Mouse (Mus musculus) thymus, adult 18-20 months (tissue): Measurements from ENCODE around the gene Cyth1.

Experiments
- DNase-seq, 2 experiments: peaks; one replicate each; pipeline ENCODE4 v3.0.0; 2022; ENCODE audit warnings: mixed read lengths in 2 of 2

The Cyth1 gene

DNA sequence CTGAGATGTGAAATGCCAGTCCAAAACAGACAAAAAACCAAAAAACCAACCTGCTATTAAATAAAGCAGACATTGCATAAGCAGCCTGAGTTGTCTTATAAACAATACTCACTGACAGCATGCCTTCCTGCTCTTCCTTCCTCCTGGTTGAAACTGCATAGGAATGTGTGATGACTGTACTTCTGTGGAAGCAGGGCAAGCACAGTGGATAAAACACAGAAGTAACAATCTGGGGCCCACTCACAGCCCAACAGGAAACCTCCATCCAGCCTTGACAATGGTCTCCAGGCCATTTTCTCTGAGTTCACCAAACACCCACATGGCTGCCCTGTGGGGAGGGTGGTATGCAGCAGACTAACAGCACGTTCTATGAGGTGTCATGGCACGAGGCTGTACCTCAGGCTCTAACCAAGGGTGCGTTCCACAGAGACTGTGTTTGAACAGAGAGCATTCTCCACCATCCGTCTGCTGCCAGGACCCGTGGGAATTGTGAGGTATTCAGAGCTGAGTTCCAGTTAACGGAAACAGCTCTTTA lies 26.0 kb downstream of the Cyth1 start:
- no peak for DNase-seq

DNA sequence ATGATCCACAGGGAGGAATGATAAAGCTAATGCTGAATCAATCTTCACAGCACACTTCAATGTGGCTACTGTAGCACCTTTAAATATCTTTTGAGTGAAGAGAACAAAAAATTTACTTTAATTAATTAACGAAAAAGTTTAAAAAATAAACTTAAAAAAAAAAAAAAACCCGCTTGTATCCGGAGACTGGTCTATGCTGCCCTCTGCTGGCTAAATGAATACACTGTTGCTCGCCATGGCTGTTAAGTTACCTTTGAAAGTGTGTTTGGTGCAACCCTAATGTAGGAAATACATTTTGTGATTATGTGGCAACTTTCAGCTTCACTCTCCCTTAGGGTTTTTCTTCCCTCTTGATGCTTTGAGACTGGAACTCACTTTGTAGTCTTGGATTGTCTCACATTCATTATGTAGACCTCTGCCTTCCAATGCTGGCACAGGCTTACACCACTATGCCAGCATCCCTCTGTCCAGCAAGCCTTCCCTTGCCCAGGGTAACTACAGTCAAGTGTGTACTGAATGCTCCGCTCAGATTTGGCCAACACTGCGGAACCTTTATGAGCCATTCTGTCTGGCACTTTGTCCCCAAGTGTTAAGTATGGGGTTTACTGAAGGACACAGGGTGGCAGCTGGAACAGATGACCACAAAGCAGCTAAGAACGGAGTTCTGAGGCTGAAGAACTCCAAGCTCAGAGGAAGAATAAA lies 27.7 kb downstream of the Cyth1 start:
- DNase-seq = no peak

DNA sequence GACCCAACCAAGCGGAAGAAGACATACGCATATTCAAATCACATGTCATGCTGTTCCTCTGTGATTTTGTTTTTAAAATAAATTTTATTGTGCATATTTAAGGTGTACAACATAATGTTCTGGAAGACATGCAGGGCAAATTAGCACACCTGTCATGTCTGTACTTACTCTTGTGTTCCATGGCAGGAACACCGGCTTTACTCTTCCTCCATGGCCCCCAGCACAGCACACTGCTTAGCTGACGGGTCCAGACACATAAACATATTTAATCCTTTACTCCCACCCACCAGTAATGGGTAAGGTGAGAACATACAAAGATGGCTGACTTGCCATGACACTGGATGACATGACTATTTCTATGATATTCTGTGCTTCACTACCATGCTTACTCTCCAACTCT lies 29.3 kb downstream of the Cyth1 start:
- no peak for DNase-seq

DNA sequence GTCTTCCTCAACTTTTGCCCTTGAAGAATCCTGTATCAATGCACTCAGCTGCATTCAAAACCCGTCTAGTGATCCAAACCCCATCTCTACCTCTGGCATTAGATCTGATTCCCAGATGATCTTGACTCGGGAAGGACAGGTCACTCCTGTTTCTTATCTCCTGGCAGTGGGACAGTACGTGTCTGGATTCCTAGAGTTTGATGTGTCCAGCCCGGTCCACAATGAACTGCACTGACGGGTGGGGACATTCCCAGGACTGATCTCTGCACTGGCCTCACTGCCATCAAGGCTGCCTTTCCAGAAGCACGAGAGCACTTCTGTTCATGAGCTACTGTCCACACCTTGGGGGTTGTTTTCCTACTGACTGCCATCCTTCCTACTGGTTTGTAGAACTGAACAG lies 31.9 kb downstream of the Cyth1 start:
- DNase-seq = no peak

DNA sequence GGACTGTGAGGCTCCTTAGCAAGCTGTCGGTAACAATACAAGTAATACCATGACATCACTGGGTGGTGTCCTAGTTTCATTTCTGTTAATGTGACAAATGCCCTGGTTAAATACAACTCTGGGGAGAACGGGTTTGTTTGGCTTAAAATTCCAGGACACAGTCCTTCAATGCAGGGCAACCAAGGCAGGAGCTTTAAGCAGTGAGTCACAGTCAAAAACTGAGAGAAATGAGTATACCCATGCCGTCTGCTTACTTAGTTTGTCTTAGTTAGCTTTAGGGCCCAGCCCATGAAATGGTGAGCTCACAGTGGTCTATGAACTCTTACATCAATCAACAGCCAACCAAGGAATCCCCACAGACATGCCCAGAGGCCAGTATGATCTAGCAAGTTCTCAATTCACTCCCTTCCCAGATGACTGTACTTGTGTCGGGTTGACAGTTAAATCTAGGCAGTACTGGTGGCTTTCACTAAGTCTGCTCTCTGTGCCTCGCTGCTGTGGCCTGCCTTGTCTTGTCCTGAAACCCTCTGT lies 32.4 kb downstream of the Cyth1 start:
- DNase-seq = no peak

DNA sequence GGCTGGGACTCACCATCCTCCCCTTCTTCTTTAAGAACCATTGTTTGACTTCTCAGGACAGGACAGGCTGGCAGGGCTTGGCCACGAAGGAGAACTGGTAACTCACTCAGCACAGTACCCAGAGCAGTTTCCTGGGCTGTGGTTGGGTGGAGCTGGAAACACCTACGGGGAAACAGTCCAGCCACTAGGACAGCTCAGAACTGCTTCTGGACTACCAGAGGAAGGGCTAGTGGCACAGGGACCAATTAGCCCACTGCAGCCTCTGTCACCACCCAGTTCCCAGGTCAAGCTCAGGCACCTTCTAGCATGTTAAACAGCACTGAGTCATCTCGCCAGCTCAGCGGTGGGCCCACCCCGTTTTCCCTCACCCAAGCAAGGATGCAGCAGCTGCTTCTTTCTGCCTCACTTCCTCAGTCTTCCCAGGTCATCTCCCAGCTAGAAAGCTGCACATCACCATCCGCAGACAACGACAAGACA lies 35.7 kb downstream of the Cyth1 start:
- DNase-seq = no peak

DNA sequence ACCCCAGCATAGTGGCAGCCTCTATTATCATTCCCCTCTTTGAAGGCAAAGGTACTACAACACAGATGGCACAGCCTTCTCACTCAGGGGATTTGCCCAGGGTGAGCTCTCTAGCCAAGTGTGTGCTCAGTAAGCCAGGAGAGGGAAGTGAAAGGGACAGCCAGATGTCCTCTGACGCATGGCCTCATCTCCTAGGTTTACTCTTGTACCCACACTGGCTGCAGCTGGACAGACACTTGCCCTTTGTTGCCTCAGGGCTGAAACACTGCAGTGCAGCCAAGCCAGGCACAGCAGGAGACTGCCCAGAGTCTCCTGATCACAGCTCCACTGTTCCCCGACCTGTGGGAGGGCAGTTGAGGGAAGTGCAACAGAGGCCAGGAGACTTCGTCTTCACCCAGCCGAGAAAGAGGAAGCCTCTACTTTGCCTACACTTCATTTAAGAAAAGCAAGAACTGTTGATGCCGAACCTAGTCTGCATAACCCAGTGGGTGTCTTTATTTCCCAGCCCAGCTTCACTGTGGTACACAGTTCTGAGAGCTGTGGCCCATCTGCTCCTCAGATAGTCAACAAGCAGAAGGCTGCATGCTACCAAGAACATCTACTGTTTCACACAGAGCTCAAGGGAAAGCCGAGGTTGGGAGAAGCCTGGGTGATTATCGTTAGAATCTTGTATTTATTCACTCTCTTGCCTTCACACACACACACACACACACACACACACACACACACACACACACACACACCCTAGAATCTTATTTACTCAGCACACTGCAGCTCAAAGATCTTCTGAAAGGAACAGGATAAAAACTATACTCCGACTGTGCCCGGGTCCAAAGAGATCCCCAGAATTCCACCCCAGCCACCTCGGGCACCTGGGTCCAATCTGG lies 36.4 kb downstream of the Cyth1 start:
- DNase-seq = no peak

DNA sequence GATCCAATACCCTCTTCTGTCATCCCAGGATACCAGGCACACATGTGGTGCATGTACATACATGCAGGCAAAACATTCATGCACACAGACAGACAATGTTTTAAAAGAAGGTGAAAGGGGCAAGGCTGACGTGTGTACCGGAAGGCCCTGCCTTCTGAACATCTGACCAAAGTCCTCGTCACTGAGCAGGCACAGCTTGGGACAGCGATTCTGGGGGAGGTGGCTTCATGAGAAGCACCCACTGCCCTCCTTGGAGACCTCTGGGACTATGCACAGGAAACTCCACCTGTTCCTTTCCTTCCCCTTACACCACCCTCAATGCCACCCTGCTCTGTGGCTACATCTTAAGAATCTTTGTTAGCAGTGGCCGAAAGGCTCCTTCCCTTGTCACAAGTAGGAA lies 37.4 kb downstream of the Cyth1 start:
- DNase-seq = no peak

DNA sequence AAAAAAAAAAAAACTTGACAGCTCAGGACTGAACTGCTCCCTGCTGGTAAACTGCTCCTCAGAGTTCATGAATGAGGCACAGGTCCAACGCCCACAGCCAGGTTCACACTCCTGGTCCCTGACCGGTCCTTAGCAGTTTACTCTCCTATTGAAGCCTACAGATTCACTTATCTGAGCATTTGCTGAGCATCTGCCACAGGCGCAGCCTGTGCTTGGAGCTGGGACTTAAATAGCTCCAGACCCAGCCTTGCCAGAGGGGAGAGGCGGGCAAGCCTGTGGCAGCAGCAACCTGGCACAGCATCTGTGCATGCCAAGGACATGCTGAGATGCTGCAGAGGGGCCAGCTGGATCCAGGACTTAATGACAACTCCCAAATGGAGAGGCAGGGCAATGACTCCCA lies 38.3 kb downstream of the Cyth1 start:
- no peak for DNase-seq

DNA sequence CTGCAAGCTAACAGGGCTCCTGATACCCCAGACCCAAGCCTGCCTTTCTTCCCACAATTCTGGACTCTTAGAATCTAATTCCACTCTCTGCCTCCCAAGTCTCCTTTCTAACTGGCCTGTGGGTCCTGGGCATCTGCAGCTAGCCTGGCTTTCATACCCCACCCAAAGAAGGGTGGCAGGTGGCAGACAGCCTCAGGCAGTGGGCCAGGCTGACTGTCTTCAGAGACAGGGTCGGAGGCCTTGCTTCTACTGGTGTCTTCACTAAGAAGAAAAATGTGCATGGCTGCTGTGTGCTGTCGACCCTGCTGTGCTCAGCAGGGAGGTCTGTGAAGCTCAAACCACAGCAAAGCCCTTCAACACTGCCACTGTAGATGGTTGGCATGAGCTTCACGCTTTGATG lies 39.0 kb downstream of the Cyth1 start:
- no peak for DNase-seq

DNA sequence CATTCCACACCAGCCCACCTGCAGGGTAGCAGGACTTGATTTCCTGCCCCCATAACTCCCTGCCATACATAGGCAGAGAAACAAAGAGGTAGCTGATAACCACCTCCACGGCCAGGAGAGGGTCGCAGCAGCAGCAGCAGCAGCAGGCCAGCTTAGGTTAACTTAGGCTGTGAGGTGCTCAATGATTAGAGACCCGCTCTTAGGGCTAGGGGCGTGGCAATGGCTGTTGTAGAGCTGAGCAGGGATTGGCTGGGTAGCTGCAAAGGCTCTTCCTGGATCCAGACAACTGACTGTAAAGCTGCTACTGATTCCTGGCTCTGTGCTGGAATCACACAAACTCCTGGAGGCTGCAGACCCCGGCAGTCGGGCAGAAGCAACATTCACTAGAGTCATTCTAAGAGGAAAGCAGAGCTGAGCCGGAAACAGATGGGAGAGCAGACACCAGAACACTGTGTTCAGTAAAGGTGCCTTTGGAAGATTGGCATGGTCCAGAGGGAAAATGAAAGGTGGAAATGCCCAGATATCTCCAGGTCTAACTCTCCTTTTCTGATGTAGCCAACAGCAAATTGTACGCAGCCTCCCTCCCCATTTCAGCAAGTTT lies 39.6 kb downstream of the Cyth1 start:
- no peak for DNase-seq

DNA sequence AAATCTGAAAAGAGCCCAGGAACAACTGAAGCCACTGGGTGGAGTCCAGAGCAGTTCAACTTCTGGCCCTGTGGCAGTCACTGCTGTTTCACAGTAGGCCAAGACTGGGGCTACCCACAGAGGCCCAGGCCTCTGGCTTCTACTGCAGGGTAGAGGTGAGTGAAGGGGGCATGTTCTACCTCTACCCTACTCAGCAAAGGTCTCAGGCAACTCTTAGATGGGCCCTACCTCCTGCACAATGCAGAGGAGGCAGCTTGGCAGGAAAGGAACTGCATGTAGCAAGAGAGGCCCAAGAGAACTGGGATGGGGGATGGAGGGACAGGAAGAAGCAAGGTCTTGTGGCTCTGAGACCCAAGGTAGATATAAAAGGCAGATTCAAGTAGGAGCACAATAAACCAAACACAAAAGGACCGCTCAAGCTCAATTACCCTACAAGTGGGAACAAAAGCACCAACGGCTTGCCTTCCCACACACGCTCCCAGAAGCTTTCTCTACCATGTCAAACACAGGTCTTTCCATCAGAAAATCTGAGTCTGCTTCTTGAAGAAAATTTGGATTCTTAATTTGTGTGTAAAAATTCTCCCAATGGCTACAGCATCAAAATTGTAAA lies 40.9 kb downstream of the Cyth1 start:
- no peak for DNase-seq

DNA sequence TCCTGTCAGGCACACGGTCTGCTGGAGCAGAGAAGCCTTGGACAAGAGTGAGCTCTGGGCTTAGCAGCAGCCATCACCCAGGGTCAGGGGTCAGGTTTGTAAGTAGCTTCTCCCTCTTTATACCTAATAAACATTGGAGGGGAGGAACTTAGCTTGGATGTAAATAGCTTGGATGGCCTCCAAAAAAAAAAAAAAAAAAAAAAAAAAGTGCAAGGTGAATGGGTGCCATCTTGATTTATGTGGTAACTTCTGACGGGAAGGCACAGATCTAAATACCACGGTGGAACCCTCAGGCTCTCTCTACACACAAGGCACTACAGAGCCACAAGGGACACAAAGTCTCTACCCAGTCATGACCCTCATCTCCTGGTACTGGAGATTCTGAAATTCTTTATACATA lies 42.1 kb downstream of the Cyth1 start:
- no peak for DNase-seq

DNA sequence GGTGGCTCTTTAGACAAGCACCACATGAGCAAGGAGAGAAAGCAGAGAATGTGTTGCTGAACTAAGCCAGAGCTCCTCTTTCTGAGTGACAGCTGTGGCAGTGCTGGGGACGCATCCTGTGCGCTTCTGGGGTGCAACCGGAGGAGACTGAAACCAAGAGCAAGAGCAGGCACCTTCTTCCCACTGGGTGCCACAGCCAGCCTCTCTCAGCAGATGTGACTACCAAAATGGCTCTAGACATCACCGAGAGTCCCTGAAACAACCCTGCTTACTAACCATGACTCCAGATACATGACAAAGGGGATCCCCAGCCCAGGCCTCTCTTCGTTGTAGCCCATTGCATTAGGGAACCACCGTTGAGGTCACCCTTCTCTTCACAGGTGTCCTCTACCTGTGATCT lies 44.9 kb downstream of the Cyth1 start:
- no peak for DNase-seq

DNA sequence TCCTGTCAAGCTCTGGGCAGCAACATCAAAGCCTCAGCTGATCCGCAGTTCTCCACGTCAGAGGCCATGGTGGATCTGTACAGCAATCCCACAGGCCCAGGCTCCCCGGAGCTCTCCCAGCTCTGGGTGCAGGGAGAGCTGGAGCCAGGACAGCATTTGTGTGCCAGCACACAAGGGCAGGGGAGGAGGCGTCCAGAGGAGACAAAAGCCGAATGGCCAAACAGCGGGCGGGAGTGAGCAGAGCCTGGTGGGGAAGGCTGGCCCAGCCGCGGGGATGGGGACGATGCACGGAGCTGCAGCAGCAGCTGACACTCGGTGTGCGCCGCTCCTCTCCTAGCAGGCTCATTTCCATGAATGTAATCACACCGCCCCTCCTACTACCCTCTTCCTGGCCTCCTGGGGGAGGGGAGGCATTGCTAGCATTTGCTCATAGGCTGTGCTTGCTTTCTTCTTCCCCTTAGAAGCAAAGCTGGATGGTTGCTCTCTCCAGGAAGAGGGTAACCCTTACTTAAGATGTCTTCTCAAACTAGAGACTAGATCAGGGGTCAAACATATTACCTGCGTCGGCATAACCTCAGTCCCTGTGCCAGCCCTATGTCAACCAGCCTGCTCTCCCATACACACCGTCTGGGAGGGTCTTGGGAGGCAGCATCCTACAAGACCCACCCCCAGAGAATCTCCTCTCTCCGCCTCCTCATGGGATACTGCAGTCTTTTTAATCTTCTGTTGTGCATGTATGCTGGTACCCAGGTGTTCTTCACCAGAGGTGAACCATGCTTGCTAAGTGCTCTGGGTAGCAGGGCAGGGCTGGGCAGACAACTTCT lies 45.8 kb downstream of the Cyth1 start:
- peak in 1 of 2 experiments; percentile 47 for DNase-seq

DNA sequence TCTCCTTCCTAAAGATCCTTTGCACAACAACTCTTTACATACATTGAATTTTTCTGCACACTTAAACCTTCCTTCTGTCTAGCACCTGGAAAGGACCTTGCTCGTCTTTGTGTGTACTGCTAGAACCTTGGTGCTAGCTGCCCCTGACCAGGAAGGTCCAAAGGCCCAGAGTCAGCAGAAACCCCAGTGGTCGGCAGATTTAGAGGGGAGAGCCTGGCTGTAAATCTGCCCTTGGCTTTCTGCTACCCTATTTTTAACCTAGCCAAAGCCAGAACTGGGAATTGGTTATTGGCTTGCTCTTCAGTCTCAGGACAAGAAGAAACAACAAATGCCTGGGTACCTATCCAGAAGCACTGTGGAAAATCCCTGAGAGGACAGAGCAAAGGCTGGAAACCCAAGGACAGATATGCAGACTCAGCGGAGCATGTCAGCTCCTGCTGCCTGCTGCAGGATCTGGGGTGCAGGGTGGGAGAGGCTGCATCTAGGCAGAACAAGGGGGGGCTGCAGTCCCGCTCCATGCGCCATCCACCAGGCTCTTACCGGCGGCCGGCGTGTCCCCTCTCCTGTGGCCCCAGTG lies 46.5 kb downstream of the Cyth1 start:
- no peak for DNase-seq

DNA sequence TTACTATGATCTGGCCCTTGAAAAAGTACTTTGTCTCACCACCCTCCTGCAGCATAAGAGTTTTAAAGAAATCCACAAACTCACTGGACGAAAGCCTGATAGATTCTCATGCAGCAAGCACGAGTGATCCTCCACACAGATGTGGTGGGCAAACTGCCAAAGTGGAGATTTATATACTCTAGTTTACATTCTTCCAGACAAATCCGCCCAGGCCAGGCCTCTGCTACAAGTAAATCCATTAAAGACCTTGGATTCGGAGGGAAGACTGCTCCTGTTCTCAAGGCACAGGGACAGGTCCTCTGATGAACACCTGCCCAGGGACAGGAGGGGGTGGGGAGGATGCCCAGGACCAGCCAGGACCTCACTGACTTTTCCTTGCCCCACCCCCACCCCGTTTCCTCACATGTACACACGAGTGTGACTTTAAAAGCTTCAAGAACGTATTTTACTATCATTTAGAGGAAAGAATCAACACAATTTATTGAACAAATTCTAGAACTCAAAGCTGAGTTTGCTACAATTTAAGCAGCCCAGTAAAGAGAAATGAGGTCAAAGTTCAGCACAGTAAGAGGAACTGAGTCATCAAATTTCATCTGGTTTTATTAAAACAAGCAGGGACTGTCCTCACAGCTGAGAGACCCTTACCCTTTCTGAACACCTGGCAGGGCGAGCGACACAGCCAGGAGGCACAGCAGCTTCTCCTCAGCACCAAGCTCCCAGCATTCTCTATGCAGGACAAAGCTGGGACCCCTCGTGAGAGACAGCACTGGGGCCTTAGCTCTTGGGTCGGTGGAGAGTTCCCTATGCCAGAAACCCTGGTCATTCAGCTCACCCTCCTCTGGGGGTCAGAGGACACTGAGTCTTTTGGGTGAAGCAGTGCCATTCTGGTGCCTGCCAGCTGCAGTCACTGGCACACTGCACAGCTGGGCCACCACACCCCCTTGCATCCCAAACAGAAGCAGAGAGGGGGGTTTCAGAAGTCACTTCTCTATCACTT lies 47.3 kb downstream of the Cyth1 start:
- no peak for DNase-seq

DNA sequence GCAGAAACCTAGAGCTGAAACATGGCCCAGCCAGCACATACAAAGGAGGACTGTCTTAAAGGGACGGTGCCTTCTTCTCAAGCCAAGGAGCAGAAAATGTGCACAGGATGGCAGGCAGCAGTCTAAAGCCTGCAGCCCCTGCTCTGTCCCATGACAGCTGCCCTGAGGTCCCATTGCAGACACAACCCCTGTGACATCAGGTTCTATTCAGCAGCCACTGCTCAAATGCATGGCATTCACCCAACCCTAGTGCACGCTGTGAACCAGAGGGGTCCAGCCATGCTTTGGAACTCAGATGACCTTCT lies 50.1 kb downstream of the Cyth1 start:
- DNase-seq = no peak

DNA sequence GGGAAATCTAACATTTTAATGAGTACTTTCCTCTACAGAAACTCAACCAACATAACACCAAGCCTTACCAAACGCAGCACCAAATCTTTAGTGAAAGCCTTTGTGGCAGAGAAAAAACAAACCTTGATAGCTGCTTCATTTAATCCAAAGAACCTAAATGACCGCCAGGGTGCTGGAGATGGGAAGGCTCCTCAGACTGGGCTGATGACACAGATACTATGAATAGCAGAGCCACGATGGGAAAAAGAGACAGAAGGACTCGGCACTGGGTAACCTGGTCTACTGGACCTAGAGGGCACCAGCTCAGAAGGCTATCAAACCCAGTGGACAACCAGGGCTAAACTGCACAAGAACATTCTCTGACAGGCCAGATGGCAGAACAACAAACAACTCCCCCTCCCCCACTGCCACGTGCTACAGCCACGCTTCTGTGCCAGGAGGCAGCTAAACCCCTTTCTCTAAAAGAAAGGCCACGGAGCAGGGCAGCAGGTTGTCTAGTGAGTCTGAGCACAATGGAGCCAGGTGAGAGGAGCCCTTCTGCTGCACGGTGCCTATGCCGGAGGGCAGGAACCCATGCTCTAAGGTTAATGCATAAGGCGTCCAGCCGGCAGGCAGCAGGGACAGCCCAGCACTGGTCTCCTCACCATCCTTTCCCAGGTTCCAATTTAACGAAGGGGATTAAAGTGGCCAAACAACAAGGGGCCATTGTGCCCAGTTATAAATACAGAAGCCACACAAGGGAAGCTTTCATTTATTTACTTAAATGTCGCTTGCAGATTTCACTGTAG lies 50.7 kb downstream of the Cyth1 start:
- no peak for DNase-seq
